Mouse (Mus musculus) c-Kit-positive CD71-negative TER-119-negative erythroid progenitor cells, embryonic 14.5 days (primary cell): ENCODE data around the gene Htr2a.

Experiments used
- DNase-seq: peaks from one replicate; pipeline ENCODE4 v3.0.0-alpha.2; 2013; ENCODE audit warnings: low read depth

Gene Htr2a

GRCm38 (mm10) chr14:74640819-74641381 lies at the start of gene Htr2a:
Htr2a (plus strand) TSS chr14:74640840.
- no peak for DNase-seq

GRCm38 (mm10) chr14:74601333-74602087 lies 39.1 kb upstream of the Htr2a start:
- no peak for DNase-seq

- DNase-seq = peak; percentile 19
Observed at GRCm38 (mm10) chr14:74602543-74602942, 38.1 kb upstream of the Htr2a start.

DNA sequence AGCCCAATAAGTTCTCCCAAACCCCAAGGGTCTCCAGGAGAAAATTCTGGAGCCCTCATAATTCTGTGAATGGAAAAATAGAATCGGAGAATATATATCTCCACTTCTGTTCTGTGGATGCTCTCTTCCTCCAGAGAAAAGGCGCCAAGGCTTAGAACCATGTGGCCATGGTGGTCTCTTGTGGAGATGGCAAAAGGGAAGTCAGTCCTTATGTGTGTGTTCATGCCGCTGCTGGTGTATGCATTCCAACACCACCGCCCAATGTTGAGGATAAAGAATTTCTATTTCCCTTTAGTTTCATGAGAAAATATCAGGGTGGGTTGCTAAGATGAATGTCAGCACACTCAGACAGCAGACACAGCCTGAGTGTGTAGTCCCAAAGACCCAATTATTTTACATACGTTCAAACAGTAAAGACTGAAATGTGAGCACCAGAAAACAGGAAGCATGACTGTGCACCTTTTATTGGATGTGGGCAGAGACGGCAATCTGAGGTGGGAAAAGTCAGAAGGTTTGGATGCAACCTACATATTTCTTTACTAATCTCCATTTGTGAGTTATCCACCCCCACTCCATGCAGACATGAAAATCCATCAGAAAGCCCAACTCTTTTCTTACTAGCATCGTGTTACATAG lies 37.4 kb upstream of the Htr2a start:
- no peak for DNase-seq

DNA sequence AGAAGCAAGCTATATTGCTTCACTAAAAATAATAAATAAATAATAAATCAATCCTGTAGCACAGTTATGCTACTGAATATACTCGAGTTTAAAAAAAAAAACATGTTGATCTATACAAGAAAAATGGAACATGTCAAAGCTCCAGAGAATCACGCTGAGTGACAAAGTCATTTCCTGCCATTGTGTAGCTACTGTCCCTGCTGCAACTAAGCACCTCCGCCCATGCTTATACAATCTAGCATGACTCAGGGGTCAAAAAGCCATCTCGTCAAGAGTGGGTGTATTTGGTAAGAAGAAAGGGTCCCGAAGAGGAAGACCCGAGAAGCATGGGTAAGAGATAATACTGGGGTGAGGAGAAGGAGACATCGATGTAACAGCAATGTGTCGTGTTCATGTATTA lies 29.3 kb upstream of the Htr2a start:
- DNase-seq = no peak

- no peak for DNase-seq
Observed at GRCm38 (mm10) chr14:74618858-74619257, 21.8 kb upstream of the Htr2a start.

- DNase-seq = no peak
Observed at GRCm38 (mm10) chr14:74638071-74638470, 2.6 kb upstream of the Htr2a start.

DNA sequence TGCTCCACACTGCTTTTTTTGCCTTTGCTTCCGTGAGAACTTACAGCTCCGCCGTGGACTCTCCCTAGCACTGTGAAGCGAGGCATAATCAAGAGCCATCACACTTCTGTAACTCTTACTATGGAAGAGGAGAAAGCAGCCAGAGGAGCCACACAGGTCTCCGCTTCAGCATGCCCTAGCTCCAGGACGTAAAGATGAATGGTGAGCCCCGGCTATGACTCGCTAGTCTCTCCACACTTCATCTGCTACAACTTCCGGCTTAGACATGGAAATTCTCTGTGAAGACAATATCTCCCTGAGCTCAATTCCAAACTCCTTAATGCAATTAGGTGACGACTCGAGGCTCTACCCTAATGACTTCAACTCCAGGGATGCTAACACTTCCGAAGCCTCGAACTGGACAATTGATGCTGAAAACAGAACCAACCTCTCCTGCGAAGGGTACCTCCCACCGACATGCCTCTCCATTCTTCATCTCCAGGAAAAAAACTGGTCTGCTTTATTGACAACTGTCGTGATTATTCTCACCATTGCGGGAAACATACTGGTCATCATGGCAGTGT lies 1.1 kb downstream of the Htr2a start:
- DNase-seq = no peak

GRCm38 (mm10) chr14:74643296-74643695 lies 2.7 kb downstream of the Htr2a start:
- DNase-seq = peak; percentile 90

GRCm38 (mm10) chr14:74646107-74646793 lies 5.6 kb downstream of the Htr2a start:
- DNase-seq = peak; percentile 48

- DNase-seq = no peak
Observed at GRCm38 (mm10) chr14:74650001-74650400, 9.4 kb downstream of the Htr2a start.

- DNase-seq = no peak
Observed at GRCm38 (mm10) chr14:74651678-74652077, 11.0 kb downstream of the Htr2a start.

DNA sequence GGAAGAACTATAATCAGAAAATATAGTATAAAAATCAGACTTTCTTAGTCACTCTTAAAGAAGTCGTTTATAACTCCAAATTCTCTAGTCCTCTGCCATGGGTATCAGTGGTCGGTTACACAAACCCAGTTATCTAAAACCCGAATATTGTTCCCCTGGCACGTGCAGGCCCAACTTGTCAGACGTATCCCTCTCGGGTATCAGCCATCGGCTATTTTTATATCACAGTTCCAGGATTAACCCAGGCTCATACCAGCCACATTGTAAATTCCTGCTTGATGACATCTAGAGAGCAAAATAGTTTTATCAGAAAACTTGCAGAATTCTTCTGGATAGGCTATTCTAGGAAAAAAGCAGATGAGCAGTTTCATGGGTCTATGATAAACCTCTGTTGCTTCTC lies 16.6 kb downstream of the Htr2a start:
- no peak for DNase-seq

DNA sequence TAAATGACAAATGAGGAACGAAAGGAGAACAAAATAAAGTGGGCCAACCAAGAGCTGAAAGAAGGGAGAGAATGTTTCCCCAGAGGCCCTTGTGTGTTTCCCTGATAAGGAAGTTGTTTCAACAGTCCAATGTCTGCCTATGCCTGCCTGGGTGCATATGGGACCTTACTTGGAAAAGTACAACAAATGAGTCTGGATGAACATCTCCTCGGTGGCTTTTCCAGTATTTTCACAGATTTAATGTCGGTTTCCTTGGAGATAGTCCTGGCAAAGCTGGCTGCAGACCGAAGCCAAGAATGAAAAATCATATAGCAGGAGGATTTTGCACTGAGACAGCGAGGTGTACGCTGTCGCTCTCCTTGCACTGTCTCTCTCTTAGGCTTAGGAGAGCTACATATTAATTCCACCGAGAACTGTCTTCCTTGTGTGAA lies 18.8 kb downstream of the Htr2a start:
- no peak for DNase-seq

- peak; percentile 44 for DNase-seq
Observed at GRCm38 (mm10) chr14:74672137-74673019, 31.7 kb downstream of the Htr2a start.

GRCm38 (mm10) chr14:74673020-74673350 lies 32.3 kb downstream of the Htr2a start:
- DNase-seq = no peak

- DNase-seq = no peak
Observed at GRCm38 (mm10) chr14:74673584-74673983, 32.9 kb downstream of the Htr2a start.

- DNase-seq = no peak
Observed at GRCm38 (mm10) chr14:74679841-74680240, 39.2 kb downstream of the Htr2a start.

DNA sequence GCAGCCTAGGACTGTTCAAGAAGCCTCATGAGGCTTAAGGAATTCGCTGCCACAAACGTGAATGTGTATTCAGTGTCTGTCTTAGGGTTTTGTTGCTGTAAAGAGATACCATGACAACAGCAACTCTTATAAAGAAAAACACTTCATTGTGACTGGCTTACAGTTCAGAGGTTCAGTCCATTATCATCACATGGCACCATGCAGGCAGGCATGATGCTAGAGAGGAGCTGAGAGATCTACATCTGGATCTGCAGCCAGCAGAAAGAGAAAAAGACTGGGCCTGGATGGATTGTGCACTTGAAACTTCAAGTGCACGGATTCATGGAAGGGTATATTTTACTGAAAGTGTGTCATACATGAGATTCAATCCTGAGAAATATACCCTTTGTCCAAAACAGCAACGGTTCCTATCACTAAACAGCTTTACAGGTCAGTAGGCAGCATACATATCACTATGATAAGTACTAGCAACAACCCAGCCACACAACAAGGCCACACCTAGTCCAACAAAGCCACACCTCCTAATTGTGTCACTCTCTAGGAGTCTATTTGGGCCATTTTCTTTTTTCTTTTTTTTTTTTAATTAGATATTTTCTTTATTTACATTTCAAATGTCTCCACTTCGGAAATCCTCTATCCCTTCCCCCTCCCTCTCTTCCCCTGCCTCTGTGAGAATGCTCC lies 43.8 kb downstream of the Htr2a start:
- DNase-seq = no peak

GRCm38 (mm10) chr14:74691963-74692362 lies 51.3 kb downstream of the Htr2a start:
- DNase-seq = no peak

- DNase-seq = no peak
Observed at GRCm38 (mm10) chr14:74696766-74697165, 56.1 kb downstream of the Htr2a start.
